Mouse (Mus musculus) CD4-positive helper T cell, adult 2 months (primary cell): ENCODE data around the gene Socs2.

Source experiments
- DNase-seq: peaks from one replicate; pipeline ENCODE4 v3.0.0-alpha.2; 2012; ENCODE audit warnings: low read depth, missing footprints, low spot score

Gene Socs2

GRCm38 (mm10) chr10:95416685-95417495 lies at the start of gene Socs2:
Gene Socs2, minus strand, starts transcription at chr10:95417180.
- DNase-seq = peak; percentile 73

GRCm38 (mm10) chr10:95465485-95465896 lies 48.5 kb upstream of the Socs2 start:
- DNase-seq = no peak

GRCm38 (mm10) chr10:95464527-95464926 lies 47.5 kb upstream of the Socs2 start:
- no peak for DNase-seq

DNA sequence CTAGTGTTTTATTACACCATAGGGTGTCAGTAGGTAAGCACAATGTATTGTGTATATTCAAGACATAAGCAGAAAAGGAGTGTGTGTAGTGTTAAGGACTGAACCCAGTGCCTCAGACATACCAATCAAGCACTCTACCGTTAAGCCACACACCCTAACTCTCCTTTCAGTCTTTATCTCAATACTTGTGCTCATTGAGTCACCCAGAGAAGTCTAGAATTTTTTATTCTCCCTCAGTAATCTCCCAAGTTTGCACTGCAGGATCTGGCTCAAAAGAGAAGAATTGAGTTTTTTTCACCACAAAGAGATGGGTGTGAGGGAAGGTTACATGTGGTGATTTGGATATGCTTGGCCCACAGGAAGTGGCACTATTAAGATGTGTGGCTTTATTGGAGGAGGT lies 45.3 kb upstream of the Socs2 start:
- DNase-seq = no peak

DNA sequence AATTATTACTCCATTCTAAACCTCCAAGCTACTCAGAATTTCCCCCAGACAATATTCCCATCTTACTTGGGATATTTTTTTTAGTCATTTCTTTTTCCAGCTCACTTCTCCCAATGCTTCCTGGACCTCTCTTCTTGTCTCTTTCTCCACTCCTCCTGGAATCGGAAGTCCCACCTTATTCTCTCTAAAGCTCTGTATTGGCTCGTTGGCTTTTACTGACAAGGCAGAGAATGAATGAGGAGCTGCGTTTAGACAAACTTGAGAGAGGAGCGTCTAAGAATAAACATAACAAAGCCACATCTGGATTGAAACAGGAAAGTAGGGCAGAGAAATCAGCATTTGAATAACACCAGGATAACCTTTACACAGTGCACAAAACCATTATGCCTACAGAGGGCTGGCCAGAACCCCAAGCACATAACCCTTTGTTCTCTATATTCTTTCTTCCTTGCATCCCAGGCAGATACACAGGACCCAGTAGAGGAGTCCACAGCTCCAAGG lies 44.1 kb upstream of the Socs2 start:
- DNase-seq = no peak

GRCm38 (mm10) chr10:95458050-95458806 lies 41.2 kb upstream of the Socs2 start:
- DNase-seq = no peak

- DNase-seq = no peak
Measured at GRCm38 (mm10) chr10:95457367-95458049, 40.5 kb upstream of the Socs2 start.

GRCm38 (mm10) chr10:95456103-95456502 lies 39.1 kb upstream of the Socs2 start:
- no peak for DNase-seq

DNA sequence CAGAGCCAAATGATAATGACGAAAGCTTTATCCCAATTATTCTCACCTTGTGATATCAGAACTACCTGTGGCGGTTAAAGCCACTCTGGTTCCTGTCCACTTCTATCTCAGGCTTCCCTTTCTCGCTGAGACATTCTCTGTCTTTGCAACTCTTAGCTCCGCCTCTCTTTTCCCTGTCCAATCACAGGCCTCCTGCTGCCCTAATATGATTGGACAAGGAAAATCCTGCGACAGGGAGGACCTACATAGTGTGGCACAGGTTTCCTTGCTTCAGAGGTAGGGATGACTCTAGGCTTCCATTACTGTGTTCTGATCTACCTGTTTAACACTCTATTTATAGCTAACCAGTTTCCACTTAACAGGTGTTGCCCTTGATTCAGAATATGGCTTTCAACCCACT lies 36.3 kb upstream of the Socs2 start:
- DNase-seq = no peak

- no peak for DNase-seq
Measured at GRCm38 (mm10) chr10:95449033-95449432, 32.1 kb upstream of the Socs2 start.

- DNase-seq = peak; percentile 8
Measured at GRCm38 (mm10) chr10:95447954-95448353, 31.0 kb upstream of the Socs2 start.

- DNase-seq = no peak
Measured at GRCm38 (mm10) chr10:95445104-95446056, 28.4 kb upstream of the Socs2 start.

DNA sequence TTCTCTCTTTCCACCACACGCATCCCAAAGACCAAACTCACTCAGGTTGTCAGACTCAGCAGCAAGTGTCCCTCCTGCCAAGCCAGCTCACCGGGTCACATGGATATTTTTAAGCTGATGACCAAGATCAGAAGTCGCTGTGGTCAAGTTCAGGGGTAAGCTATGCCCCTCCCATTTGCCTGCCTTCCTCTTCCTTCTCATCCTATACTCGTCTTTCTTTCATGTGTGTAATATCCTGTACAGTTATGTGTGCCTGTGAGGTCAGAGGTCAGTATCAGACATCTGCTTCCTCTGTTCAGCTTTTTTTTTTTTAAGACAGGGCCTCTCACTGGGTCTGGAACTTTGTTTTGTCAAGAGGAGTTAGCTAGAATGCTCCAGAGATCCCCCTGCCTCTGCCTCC lies 25.4 kb upstream of the Socs2 start:
- peak; percentile 15 for DNase-seq

DNA sequence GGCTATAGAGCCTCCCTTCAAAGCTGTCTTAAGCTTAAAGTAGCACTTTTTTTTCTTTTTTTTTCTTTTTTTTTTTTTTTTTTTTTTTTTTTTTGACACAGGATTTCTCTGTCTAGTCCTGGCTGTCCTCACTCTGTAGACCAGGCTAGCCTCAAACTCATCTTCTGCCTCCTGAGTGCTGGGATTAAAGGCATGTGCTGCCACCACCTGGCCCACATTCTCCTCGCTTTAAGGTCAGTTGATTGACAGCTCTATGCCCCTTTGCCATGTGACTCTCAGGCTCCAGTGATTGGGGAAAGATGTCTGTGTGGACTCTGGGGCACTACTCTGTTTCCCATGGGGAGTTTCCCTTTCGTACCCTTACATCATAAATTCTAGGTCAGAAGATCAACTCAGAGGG lies 23.6 kb upstream of the Socs2 start:
- no peak for DNase-seq

- no peak for DNase-seq
Measured at GRCm38 (mm10) chr10:95439718-95440339, 22.8 kb upstream of the Socs2 start.

DNA sequence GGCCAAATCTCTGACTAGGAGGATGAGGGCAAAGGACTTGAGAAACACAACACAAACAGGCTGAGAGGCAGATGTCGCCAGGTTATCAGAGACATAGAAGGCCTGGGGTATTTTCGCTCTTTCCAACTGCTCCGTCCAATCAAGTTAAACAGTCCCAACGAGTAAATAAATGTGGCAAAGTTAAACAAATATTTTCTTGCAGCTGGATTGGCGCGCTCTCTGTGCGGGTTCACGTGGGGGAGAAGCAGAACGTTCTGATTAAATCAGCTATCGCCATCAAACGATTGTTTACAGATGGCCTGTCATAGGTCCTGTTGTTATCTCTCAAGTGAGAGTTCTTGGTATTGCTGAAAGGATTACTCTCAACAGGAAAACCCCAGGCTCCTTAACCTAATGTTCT lies 22.0 kb upstream of the Socs2 start:
- DNase-seq = no peak

GRCm38 (mm10) chr10:95430271-95430670 lies 13.3 kb upstream of the Socs2 start:
- no peak for DNase-seq

DNA sequence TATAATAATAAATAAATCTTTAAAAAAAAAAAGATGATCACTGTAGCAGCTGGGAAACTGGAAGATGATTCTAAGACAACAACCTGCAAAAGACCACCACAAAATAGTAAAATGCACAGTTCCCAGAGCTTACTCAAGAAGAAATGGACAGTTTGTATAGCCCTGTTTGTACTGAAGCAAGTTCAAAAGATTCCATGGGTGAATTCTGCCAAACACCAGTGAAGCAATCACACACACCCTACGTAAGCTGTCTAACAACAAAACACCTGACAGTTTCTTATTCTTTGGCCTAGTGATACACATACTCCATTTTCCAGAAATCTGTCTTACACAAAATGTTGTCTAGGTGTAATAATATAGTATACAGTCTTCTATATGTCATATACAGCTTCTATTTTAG lies 12.1 kb upstream of the Socs2 start:
- DNase-seq = no peak

GRCm38 (mm10) chr10:95426207-95427115 lies 9.5 kb upstream of the Socs2 start:
- DNase-seq = no peak
